Mouse (Mus musculus): ENCODE data around the gene Myo10.

Myo10 gene

GRCm38 (mm10) chr15:25803111-25803510, 180.8 kb downstream of the Myo10 start:
- no peak for DNase-seq (ENCODE audit: low spot score)

- DNase-seq (ENCODE audit: low spot score) = peak; percentile 57
Measured at GRCm38 (mm10) chr15:25805336-25806110, 183.2 kb downstream of the Myo10 start.

GRCm38 (mm10) chr15:25806363-25806762, 184.0 kb downstream of the Myo10 start:
- DNase-seq (ENCODE audit: low spot score) = no peak

GRCm38 (mm10) chr15:25806878-25807277, 184.6 kb downstream of the Myo10 start:
- DNase-seq (ENCODE audit: low spot score) = no peak

GRCm38 (mm10) chr15:25808677-25809460, 186.5 kb downstream of the Myo10 start:
- no peak for DNase-seq (ENCODE audit: low spot score)

- no peak for DNase-seq (ENCODE audit: low spot score)
Measured at GRCm38 (mm10) chr15:25809669-25810068, 187.3 kb downstream of the Myo10 start.

- peak; percentile 54 for DNase-seq (ENCODE audit: low spot score)
Measured at GRCm38 (mm10) chr15:25811834-25812250, 189.5 kb downstream of the Myo10 start.

GRCm38 (mm10) chr15:25812479-25812878, 190.2 kb downstream of the Myo10 start:
- DNase-seq (ENCODE audit: low spot score) = peak; percentile 27

GRCm38 (mm10) chr15:25814535-25814934, 192.2 kb downstream of the Myo10 start:
- no peak for DNase-seq (ENCODE audit: low spot score)

GRCm38 (mm10) chr15:25817191-25817590, 194.9 kb downstream of the Myo10 start:
- no peak for DNase-seq (ENCODE audit: low spot score)

GRCm38 (mm10) chr15:25821981-25822380, 199.7 kb downstream of the Myo10 start:
- no peak for DNase-seq (ENCODE audit: low spot score)

GRCm38 (mm10) chr15:25822656-25823055, 200.3 kb downstream of the Myo10 start:
- DNase-seq (ENCODE audit: low spot score) = no peak

GRCm38 (mm10) chr15:25826531-25826961, 204.2 kb downstream of the Myo10 start:
- DNase-seq (ENCODE audit: low spot score) = no peak

GRCm38 (mm10) chr15:25828464-25828863, 206.1 kb downstream of the Myo10 start:
- DNase-seq (ENCODE audit: low spot score) = peak; percentile 39

- no peak for DNase-seq (ENCODE audit: low spot score)
Measured at GRCm38 (mm10) chr15:25830426-25830825, 208.1 kb downstream of the Myo10 start.

- no peak for DNase-seq (ENCODE audit: low spot score)
Measured at GRCm38 (mm10) chr15:25834282-25834681, 212.0 kb downstream of the Myo10 start.

GRCm38 (mm10) chr15:25834920-25835674, 212.8 kb downstream of the Myo10 start:
- DNase-seq (ENCODE audit: low spot score) = no peak

GRCm38 (mm10) chr15:25842462-25843085, 220.2 kb downstream of the Myo10 start:
- DNase-seq (ENCODE audit: low spot score) = peak; percentile 6

- peak; percentile 93 for DNase-seq (ENCODE audit: low spot score)
Measured at GRCm38 (mm10) chr15:25843086-25843991, 221.0 kb downstream of the Myo10 start, which contains the start of gene Retreg1. Gene Retreg1, plus strand, starts transcription at chr15:25843180.

GRCm38 (mm10) chr15:25844013-25844570, 221.8 kb downstream of the Myo10 start:
- no peak for DNase-seq (ENCODE audit: low spot score)

Data from T-cell, adult 2 months (primary cell).